Mouse (Mus musculus) right cerebral cortex, postnatal 25 days (tissue): ENCODE data around the gene Epop.

ENCODE experiments used
- DNase-seq: peaks from one replicate; pipeline ENCODE4 v3.0.0; 2022

Gene Epop

GRCm38 (mm10) chr11:97629576-97629975 lies at the start of gene Epop:
TSS of gene Epop (minus strand) at chr11:97629702.
- DNase-seq = peak; percentile 95

- no peak for DNase-seq
Observed at GRCm38 (mm10) chr11:97678301-97678700, 48.8 kb upstream of the Epop start.

- no peak for DNase-seq
Observed at GRCm38 (mm10) chr11:97677842-97678241, 48.3 kb upstream of the Epop start.

GRCm38 (mm10) chr11:97677381-97677780 lies 47.9 kb upstream of the Epop start:
- no peak for DNase-seq

GRCm38 (mm10) chr11:97676050-97676754 lies 46.7 kb upstream of the Epop start:
- no peak for DNase-seq

- no peak for DNase-seq
Observed at GRCm38 (mm10) chr11:97673148-97673547, 43.6 kb upstream of the Epop start.

- no peak for DNase-seq
Observed at GRCm38 (mm10) chr11:97671177-97671527, 41.6 kb upstream of the Epop start.

- DNase-seq = peak; percentile 38
Observed at GRCm38 (mm10) chr11:97670234-97671176, 41.0 kb upstream of the Epop start.

GRCm38 (mm10) chr11:97669829-97670228 lies 40.3 kb upstream of the Epop start:
- DNase-seq = no peak

GRCm38 (mm10) chr11:97669268-97669667 lies 39.8 kb upstream of the Epop start:
- no peak for DNase-seq

- no peak for DNase-seq
Observed at GRCm38 (mm10) chr11:97668160-97668559, 38.7 kb upstream of the Epop start.

- no peak for DNase-seq
Observed at GRCm38 (mm10) chr11:97666794-97667193, 37.3 kb upstream of the Epop start.

GRCm38 (mm10) chr11:97666221-97666620 lies 36.7 kb upstream of the Epop start:
- no peak for DNase-seq

GRCm38 (mm10) chr11:97665431-97665830 lies 35.9 kb upstream of the Epop start:
- DNase-seq = no peak

- DNase-seq = no peak
Observed at GRCm38 (mm10) chr11:97664771-97665240, 35.3 kb upstream of the Epop start.

GRCm38 (mm10) chr11:97664339-97664665 lies 34.8 kb upstream of the Epop start:
- no peak for DNase-seq

GRCm38 (mm10) chr11:97663528-97664338 lies 34.2 kb upstream of the Epop start:
- DNase-seq = no peak

GRCm38 (mm10) chr11:97662893-97663527 lies 33.5 kb upstream of the Epop start, which contains the start of gene Mllt6:
TSS of gene Mllt6 (plus strand) at chr11:97663414.
- peak; percentile 72 for DNase-seq

- DNase-seq = no peak
Observed at GRCm38 (mm10) chr11:97662207-97662892, 32.8 kb upstream of the Epop start.

- DNase-seq = no peak
Observed at GRCm38 (mm10) chr11:97661648-97662133, 32.2 kb upstream of the Epop start.

- no peak for DNase-seq
Observed at GRCm38 (mm10) chr11:97660734-97661647, 31.5 kb upstream of the Epop start.
